Mouse (Mus musculus) CH12F3 (cell line): ENCODE measurements around the gene Rap2b.

ENCODE experiments used
- in situ Hi-C: fragments of 300-500 bp; cut with MboI; formaldehyde crosslinking; loops from 2 replicates; pipeline ENCODE4 v1.14.3; 2020; ENCODE audit warnings: low sequenced_read_pairs

The Rap2b gene

GRCm38 (mm10) chr3:61361338-61361737 is at the start of gene Rap2b:
TSS of gene Rap2b (plus strand) at chr3:61361638.
- in situ Hi-C loops: no loop called here

- in situ Hi-C loops: no loop called here
Measured at GRCm38 (mm10) chr3:61315002-61315401, 46.4 kb upstream of the Rap2b start.

- in situ Hi-C loops: no loop called here
Measured at GRCm38 (mm10) chr3:61320031-61320430, 41.4 kb upstream of the Rap2b start.

- in situ Hi-C loops: no loop called here
Measured at GRCm38 (mm10) chr3:61321632-61322031, 39.8 kb upstream of the Rap2b start.

- in situ Hi-C loops: no loop called here
Measured at GRCm38 (mm10) chr3:61336205-61336604, 25.2 kb upstream of the Rap2b start.

- in situ Hi-C loops: no loop called here
Measured at GRCm38 (mm10) chr3:61337230-61337629, 24.2 kb upstream of the Rap2b start.

GRCm38 (mm10) chr3:61340321-61340720 is 21.1 kb upstream of the Rap2b start:
- in situ Hi-C loops: no loop called here

GRCm38 (mm10) chr3:61344031-61344430 is 17.4 kb upstream of the Rap2b start:
- in situ Hi-C loops: no loop called here

GRCm38 (mm10) chr3:61345636-61346035 is 15.8 kb upstream of the Rap2b start:
- in situ Hi-C loops: no loop called here

- in situ Hi-C loops: no loop called here
Measured at GRCm38 (mm10) chr3:61348036-61348614, 13.3 kb upstream of the Rap2b start.

- in situ Hi-C loops: no loop called here
Measured at GRCm38 (mm10) chr3:61349433-61349832, 12.0 kb upstream of the Rap2b start.

GRCm38 (mm10) chr3:61355464-61355863 is 6.0 kb upstream of the Rap2b start:
- in situ Hi-C loops: no loop called here

GRCm38 (mm10) chr3:61358107-61358506 is 3.3 kb upstream of the Rap2b start:
- in situ Hi-C loops: no loop called here

- in situ Hi-C loops: no loop called here
Measured at GRCm38 (mm10) chr3:61358756-61359293, 2.6 kb upstream of the Rap2b start.

- in situ Hi-C loops: no loop called here
Measured at GRCm38 (mm10) chr3:61362821-61363160, 1.4 kb downstream of the Rap2b start.

GRCm38 (mm10) chr3:61363161-61363988 is 1.9 kb downstream of the Rap2b start:
- in situ Hi-C loops: no loop called here

- in situ Hi-C loops: no loop called here
Measured at GRCm38 (mm10) chr3:61363989-61364660, 2.7 kb downstream of the Rap2b start.

GRCm38 (mm10) chr3:61364661-61364977 is 3.2 kb downstream of the Rap2b start:
- in situ Hi-C loops: no loop called here

GRCm38 (mm10) chr3:61364978-61365778 is 3.7 kb downstream of the Rap2b start:
- in situ Hi-C loops: no loop called here

GRCm38 (mm10) chr3:61365779-61366373 is 4.4 kb downstream of the Rap2b start, which contains the start of gene B430305J03Rik:
TSS of gene B430305J03Rik (minus strand) at chr3:61365951.
- in situ Hi-C loops: no loop called here

GRCm38 (mm10) chr3:61368446-61368845 is 7.0 kb downstream of the Rap2b start:
- in situ Hi-C loops: no loop called here
